Mouse (Mus musculus) spleen, adult 2 months (tissue): ENCODE measurements around the gene Mreg.

ENCODE experiments used
- CTCF ChIP-seq: fragments of 200-500 bp; IDR thresholded peaks from 2 replicates; pipeline ENCODE4 v1.5.1; 2011; ENCODE audit warnings: mild to moderate bottlenecking, inconsistent platforms; ENCODE audit not compliant: insufficient read depth, insufficient read length, insufficient replicate concordance; ENCODE audit errors: extremely low read depth
- POLR2A ChIP-seq: fragments of 200-500 bp; IDR thresholded peaks from 2 replicates; pipeline ENCODE4 v1.6.1; 2011; ENCODE audit warnings: low read depth, low read length, inconsistent platforms

DNA sequence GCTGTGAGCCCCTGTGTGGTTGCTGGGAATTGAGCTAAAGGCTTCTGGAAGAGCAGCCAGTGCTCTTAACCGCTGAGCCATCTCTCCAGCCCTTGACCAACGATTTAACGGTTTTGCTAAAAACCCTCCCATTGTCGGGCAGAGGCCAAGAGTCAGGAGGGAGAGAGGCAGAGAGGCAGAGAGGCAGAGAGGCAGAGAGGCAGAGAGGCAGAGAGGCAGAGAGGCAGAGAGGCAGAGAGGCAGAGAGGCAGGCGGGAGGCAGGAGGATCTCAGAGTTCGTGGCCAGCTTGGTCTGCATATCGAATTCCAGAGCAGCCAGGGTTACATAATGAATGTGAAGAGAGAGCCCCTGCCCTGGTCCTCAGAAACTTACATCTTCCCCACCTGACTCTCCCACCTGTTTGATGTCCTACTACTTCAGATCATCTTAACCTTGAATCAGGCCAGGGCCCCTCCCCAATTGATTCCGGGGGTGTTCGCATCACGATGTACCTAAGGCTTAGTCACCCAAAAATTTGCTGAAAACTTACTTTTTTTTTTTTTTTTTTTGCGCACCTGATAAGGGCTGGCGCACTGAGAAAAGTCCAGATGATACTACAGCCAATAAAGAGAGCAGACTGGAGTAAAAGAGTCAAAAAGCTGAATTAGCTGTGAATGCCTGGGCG lies 13.1 kb upstream of the Mreg start:
- TF ChIP-seq CTCF (no peak), POLR2A (no peak)
